Mouse (Mus musculus) embryonic facial prominence, embryonic 13.5 days (tissue): ENCODE measurements at regions not wholly inside any gene's neighbourhood (a gene's known extent, or its start where the extent isn't known, plus 50 kb on each side); places are given as distances from the start of the nearest gene placed in this dataset.

Experiments
- ATAC-seq: fragments of 200-750 bp; cut with Nextera tagmentation; 2 replicates; pipeline ENCODE4 v1.8.0; 2017; ENCODE audit warnings: low read depth; ENCODE audit not compliant: insufficient number of reproducible peaks, insufficient read depth, low FRiP score, low TSS enrichment
- H3K27ac ChIP-seq: fragments of 300-500 bp; sonication (generic); 2 replicates; pipeline ENCODE4 v1.5.1; 2015; ENCODE audit warnings: moderate library complexity, mild to moderate bottlenecking, inconsistent platforms
- H3K27me3 ChIP-seq: fragments of 300-500 bp; sonication (generic); 2 replicates; pipeline ENCODE4 v1.6.1; 2015; ENCODE audit warnings: mild to moderate bottlenecking, inconsistent platforms
- H3K36me3 ChIP-seq: fragments of 300-500 bp; sonication (generic); 2 replicates; pipeline ENCODE4 v1.6.1; 2015; ENCODE audit warnings: mild to moderate bottlenecking, inconsistent platforms
- H3K4me1 ChIP-seq: fragments of 300-500 bp; sonication (generic); 2 replicates; pipeline ENCODE4 v1.6.1; 2015; ENCODE audit warnings: inconsistent platforms
- H3K4me2 ChIP-seq: fragments of 300-500 bp; sonication (generic); 2 replicates; pipeline ENCODE4 v1.6.1; 2015; ENCODE audit warnings: moderate library complexity, mild to moderate bottlenecking, inconsistent platforms
- H3K4me3 ChIP-seq: fragments of 300-500 bp; sonication (generic); 2 replicates; pipeline ENCODE4 v1.5.1; 2015; ENCODE audit warnings: mild to moderate bottlenecking, inconsistent platforms
- H3K9ac ChIP-seq: fragments of 300-500 bp; sonication (generic); 2 replicates; pipeline ENCODE4 v1.6.1; 2015; ENCODE audit warnings: mild to moderate bottlenecking, inconsistent platforms
- H3K9me3 ChIP-seq: fragments of 300-500 bp; sonication (generic); 2 replicates; pipeline ENCODE4 v1.6.1; 2016; ENCODE audit warnings: inconsistent platforms
- WGBS: fragments of 180-500 bp; shearing (Covaris S2); methylation state at CpG from one replicate; pipeline ENCODE4 v1.1.7; 2015; ENCODE audit warnings: mixed read lengths; 5-methylcytosine and 5-hydroxymethylcytosine counted together

DNA sequence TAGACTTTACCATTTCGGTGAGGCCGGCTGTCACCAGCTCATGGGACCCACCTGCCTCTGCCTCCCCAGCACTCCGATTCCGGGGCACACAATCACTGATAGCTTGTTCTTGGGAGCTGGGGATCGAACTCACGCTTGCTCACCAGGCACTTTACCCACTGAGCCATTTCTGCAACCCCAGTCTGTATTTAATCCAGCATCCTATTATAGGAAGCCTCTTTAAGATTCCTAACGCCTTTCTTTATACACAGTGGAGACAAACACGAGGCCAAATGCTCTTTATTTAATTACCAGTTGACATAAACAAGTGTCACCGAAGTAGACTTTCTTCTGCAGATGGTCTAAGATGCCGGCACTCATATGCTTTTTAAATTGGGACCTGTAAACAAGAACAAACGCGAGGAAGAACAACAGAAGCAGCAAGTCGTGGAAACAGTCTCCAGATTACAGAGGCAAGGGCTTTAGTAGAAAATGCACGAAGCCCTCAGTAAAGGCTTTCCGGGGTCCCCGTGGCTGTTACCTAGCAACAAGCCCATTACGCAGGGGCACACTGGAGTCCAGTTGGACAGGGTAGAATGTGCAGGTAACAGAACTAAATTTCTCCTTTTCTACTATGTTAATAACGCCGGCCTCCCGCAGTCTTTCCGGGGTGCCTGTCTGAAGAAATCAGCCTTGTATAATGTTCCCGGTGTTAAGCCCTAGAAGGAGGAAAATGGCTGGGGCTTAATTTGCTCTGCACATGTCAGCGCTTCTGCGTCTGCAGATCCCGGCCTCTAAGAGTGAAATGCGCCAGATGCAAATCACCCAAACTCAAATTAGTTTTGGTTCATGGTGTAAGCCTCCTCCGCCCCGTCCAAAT lies 132.5 kb downstream of the Lrrc30 start:
- ATAC-seq: no peak
- Histone ChIP-seq H3K4me1 (peaks cover 14% of the 10 kb centered on the region), H3K4me3 (0 out of 2 replicates have a peak overlapping the region, but pooled peaks have one; percentile 2), H3K9ac (no peak overlapping the region), H3K27me3 (no peaks in the 10 kb centered on the region), H3K36me3 (no peaks in the 10 kb centered on the region), H3K4me2 (peak overlapping the region; percentile 39), H3K9me3 (no peaks in the 10 kb centered on the region), H3K27ac (no peak overlapping the region)
- WGBS: 52% methylated on average over 28 of the region's 28 CpGs

DNA sequence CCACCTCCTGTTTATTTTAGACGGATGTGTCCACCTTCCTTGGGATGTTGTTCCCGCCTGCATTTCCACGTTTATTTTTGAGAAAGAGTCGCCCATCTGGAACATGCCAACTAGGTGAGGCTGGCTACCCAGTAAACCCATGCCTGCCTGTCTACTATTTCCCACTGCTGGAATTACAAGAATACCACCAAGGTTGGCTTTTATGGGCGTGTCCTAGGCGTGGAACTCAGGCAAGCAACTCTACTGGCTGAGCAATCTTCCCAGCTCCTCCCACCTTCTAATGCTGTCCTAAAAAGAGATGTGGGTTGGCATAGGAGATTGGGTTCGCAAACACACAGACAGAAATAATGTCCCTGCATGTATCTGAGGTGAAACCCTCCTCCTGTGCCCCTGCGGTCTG lies 135.1 kb downstream of the Lrrc30 start:
- ATAC-seq: 0 out of 2 replicates have a peak, but pooled peaks have one; percentile 43
- H3K9me3 ChIP-seq: no peaks in the 10 kb centered on the region
- H3K4me1 ChIP-seq: peaks cover 8% of the 10 kb centered on the region; the same call in 1 of the 2 replicates
- H3K4me2 ChIP-seq: no peak overlapping the region
- no peaks in the 10 kb centered on the region for H3K36me3 ChIP-seq
- 85% methylated on average over 8 of the region's 8 CpGs for WGBS
- no peak overlapping the region for H3K4me3 ChIP-seq
- H3K9ac ChIP-seq: no peak overlapping the region
- H3K27ac ChIP-seq: no peak overlapping the region
- no peaks in the 10 kb centered on the region for H3K27me3 ChIP-seq

DNA sequence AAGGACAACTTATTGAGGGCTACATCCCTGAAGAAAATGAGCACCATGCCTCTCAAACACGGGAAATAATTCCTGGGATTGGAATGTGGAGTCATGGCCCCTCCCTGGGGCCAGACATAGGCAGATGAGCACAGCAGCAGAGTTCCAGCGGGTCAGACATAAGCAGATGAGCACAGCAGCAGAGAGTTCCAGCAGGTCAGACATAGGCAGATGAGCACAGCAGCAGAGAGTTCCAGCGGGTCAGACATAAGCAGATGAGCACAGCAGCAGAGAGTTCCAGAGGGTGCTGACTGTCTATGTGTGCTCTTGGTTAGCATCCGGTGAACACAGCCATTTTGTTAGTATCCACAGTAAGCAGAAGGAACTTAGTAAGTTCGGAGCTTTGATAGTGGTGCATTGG lies 126.2 kb upstream of the Ptprm start:
- Histone ChIP-seq H3K27me3 (no peaks in the 10 kb centered on the region), H3K9me3 (peaks cover 7% of the 10 kb centered on the region; the same call in 1 of the 2 replicates), H3K4me2 (no peak overlapping the region), H3K27ac (no peak overlapping the region), H3K9ac (no peak overlapping the region), H3K36me3 (no peaks in the 10 kb centered on the region), H3K4me1 (no peaks in the 10 kb centered on the region), H3K4me3 (no peak overlapping the region)
- 66% methylated on average over 5 of the region's 5 CpGs for WGBS
- ATAC-seq: no peak

DNA sequence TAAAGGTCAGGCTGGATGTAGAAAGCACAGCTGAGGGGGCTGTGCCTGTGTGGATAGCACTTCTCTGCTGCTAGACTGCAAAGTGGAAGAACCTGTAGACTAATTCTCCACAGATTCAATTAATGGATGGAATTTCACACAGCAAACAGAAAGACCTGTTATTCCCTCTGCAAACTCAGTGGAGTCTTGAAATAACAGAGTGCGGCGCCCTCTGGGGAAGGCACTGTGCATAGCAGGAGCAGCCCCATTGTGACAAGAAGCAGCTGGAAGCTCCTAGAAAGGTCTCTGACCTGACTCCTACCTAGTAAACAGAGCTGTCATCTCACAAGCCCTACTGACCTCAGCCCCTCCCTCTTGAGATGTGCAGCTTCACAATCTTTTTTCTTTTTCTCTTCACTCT lies 118.9 kb upstream of the Ptprm start:
- Histone ChIP-seq H3K9me3 (peaks cover 7% of the 10 kb centered on the region; the same call in 1 of the 2 replicates), H3K4me2 (no peak overlapping the region), H3K27ac (no peak overlapping the region), H3K27me3 (no peaks in the 10 kb centered on the region; the same call in 1 of the 2 replicates), H3K4me1 (peaks cover 4% of the 10 kb centered on the region; the same call in 1 of the 2 replicates), H3K36me3 (no peaks in the 10 kb centered on the region), H3K4me3 (no peak overlapping the region), H3K9ac (no peak overlapping the region)
- ATAC-seq: no peak
- WGBS: 21% methylated on average over 2 of the region's 2 CpGs

DNA sequence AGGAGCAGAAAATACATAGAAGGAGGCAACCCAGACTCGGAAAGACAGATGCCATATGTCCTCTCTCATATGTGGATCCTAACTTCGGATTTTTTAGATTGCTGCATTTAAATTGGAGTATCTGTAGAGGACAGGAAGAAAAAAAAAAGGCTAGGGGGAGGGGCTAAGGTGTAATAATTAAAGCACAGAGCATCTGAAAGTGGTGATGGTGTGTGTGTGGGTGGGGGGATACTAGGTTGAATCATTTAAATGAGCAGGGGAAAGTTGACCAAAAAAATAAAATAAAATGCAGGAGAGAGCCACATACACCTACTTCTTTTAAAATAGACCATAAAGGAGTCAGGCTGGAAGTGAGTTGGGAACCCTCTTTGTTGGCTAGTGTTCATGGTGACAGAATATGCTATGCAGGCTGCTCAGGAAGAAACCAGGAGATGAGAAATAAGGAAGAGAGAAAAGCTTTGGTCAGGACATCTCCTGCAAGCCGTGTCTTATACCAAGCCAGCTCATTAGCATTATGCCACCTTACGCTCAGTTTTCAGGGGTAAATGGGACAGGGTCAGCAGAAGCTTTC lies 104.7 kb upstream of the Ptprm start:
- no peaks in the 10 kb centered on the region for H3K36me3 ChIP-seq
- H3K4me3 ChIP-seq: no peak overlapping the region
- H3K4me1 ChIP-seq: no peaks in the 10 kb centered on the region
- no peak overlapping the region for H3K27ac ChIP-seq
- H3K27me3 ChIP-seq: no peaks in the 10 kb centered on the region
- ATAC-seq: no peak
- 82% methylated on average over 4 of the region's 4 CpGs for WGBS
- H3K4me2 ChIP-seq: no peak overlapping the region
- no peaks in the 10 kb centered on the region for H3K9me3 ChIP-seq
- no peak overlapping the region for H3K9ac ChIP-seq

DNA sequence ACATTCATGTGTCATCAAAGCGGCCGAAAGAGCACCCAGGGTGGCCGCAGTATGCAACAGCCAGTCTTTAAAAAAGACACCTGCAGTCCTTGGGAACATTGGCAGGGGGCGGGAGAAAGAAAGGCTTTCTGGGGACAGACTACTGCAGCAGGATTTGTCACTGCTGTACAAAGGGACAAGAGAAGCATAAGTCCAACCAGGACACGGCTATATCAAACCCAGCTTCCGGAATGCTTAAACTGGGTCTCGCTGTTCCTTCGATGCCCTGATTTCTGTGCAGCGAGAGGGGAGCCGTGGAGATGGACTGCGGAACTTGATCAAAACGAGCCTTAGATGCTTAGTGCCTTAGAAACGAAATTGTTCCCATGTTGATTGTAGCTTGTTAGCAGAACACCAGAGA lies 97.7 kb upstream of the Ptprm start:
- Histone ChIP-seq H3K4me3 (no peak overlapping the region), H3K4me1 (peaks cover 2% of the 10 kb centered on the region; the same call in 1 of the 2 replicates)
- 82% methylated on average over 13 of the region's 13 CpGs for WGBS

DNA sequence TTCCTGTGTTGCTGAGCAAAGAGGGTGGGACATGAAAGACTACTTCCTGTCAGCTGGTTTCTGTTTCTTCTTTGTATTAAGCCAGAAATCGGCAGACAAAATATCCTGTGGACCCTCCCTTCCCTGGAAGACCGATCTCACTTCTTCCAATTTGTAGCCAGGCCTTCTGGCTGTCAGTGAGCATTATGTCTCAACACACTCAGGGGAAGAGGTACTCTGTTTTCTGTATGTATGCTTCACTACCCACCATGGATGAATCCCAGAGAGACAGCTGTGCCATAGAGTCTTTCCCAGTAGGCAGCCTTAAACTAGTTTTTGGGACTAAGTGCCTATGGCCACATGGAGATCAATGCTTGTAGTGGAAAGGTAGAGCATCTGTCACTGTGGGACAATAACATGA lies 96.8 kb upstream of the Ptprm start:
- ATAC-seq: no peak
- H3K4me2 ChIP-seq: no peak overlapping the region
- no peak overlapping the region for H3K4me3 ChIP-seq
- H3K36me3 ChIP-seq: no peaks in the 10 kb centered on the region
- no peak overlapping the region for H3K27ac ChIP-seq
- peaks cover 2% of the 10 kb centered on the region; the same call in 1 of the 2 replicates for H3K4me1 ChIP-seq
- H3K27me3 ChIP-seq: no peaks in the 10 kb centered on the region
- WGBS: 33% methylated on average over 2 of the region's 2 CpGs
- H3K9ac ChIP-seq: no peak overlapping the region
- no peaks in the 10 kb centered on the region for H3K9me3 ChIP-seq

More for the DNA sequence above, 97.7 kb upstream of the Ptprm start:
- no peaks in the 10 kb centered on the region for H3K36me3 ChIP-seq
- H3K9me3 ChIP-seq: no peaks in the 10 kb centered on the region
- no peak for ATAC-seq
- H3K9ac ChIP-seq: no peak overlapping the region
- no peak overlapping the region for H3K4me2 ChIP-seq
- H3K27ac ChIP-seq: no peak overlapping the region
- H3K27me3 ChIP-seq: no peaks in the 10 kb centered on the region

DNA sequence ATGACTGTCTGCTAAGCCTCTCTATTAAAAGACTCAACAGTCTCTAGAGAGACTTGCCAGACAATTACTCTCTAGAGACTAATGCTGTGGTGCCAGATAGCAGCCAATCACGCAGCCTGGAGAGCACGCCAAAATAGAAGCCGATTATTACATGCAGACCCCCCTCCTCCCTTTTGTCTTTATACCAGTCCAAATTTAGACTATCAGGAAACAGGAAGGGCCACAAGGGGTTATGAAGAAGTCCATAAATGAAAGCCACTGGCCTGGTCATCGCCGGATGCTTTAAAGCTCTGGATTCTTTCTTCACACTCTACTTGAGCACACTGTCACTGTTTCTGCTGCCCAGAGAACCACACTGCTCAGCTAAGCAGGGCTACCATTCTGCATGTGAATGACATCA lies 95.8 kb upstream of the Ptprm start:
- Histone ChIP-seq H3K36me3 (no peaks in the 10 kb centered on the region), H3K27me3 (no peaks in the 10 kb centered on the region), H3K4me2 (no peak overlapping the region), H3K4me3 (no peak overlapping the region), H3K9ac (no peak overlapping the region), H3K9me3 (no peaks in the 10 kb centered on the region), H3K27ac (no peak overlapping the region), H3K4me1 (peaks cover 2% of the 10 kb centered on the region; the same call in 1 of the 2 replicates)
- ATAC-seq: no peak
- 86% methylated on average over 5 of the region's 5 CpGs for WGBS

DNA sequence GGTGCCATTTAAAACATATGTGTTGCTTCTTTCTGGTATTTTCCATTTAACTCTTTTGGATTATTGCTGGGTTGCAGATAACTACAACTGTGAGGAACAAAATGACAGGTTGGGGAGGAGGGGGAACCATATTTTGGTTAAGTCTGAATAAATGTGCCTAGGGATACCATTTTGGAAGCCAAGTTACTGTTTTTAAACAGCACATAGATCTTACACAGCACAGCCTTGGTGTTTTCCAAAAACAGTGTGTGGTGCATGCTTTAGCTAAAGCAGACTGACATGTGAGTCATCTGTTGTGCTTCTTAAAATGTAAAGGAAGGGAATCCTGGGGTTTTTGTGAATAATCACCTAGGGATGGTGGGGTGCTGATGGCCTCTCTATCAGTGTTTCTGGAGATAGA lies 91.7 kb upstream of the Ptprm start:
- Histone ChIP-seq H3K27ac (no peak overlapping the region), H3K4me2 (no peak overlapping the region), H3K9me3 (peaks cover 3% of the 10 kb centered on the region; the same call in 1 of the 2 replicates), H3K9ac (no peak overlapping the region), H3K4me1 (peaks cover under 1% of the 10 kb centered on the region; the same call in 1 of the 2 replicates), H3K4me3 (no peak overlapping the region), H3K27me3 (no peaks in the 10 kb centered on the region), H3K36me3 (no peaks in the 10 kb centered on the region)
- no peak for ATAC-seq

DNA sequence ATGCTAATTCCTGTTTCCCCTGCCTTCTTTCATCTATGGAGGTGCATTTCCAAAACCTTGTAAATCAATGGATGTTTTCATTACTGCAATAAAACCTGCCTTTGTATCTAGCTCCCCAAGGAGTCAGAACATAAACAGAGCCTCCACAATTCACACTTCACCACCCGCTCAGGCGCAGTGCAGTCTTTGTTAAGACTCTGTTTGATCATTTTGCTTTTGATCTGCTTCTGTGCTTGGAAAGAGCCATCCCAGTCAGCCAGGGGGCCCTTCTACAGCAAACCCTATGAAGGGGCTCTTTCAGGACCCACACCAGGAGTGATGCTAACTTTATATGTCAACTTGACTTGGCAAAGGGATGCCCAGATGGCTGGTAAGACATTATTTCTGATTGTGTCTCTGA lies 86.7 kb upstream of the Ptprm start:
- ATAC-seq: no peak
- peaks cover 3% of the 10 kb centered on the region; the same call in 1 of the 2 replicates for H3K9me3 ChIP-seq
- no peak overlapping the region for H3K9ac ChIP-seq
- no peaks in the 10 kb centered on the region for H3K27me3 ChIP-seq
- WGBS: 83% methylated on average over 2 of the region's 2 CpGs
- H3K27ac ChIP-seq: no peak overlapping the region
- H3K4me1 ChIP-seq: no peaks in the 10 kb centered on the region
- no peaks in the 10 kb centered on the region for H3K36me3 ChIP-seq
- H3K4me3 ChIP-seq: no peak overlapping the region
- H3K4me2 ChIP-seq: no peak overlapping the region

DNA sequence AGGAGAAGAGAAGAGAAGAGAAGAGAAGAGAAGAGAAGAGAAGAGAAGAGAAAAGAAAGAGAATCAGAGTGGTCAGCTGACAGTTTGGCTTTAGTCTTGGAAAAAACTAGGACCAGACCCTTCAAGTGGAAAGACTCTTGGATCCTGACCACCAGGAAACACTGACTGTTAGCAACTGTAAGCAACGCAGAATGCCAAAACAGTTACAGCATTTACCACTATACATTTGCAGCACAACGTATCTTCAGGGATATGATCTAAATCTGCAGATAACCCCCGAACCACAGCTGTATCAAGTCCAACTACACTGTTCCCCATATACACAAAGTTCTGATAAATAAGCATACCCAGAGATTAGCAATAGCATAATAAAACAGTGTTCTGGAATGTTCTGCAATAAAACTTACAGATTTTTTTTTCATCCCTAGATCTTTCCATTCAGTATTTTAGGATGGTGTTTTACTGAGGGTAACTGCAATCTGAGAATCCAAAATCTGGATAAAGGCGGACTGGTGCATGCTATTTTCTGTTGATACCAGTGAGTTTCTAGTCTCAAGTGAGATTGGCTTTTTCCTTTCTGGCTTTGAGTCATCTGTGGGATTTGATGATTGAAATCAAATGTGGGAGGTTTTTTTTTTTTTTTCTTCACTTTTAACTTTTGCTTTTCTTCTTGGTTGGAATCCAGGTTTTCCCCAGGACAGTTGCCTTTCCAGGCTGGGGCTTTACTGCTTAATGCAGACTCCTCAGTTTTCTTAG lies 65.9 kb upstream of the Ptprm start:
- WGBS: 68% methylated on average over 4 of the region's 4 CpGs
- no peak overlapping the region for H3K4me2 ChIP-seq
- no peak overlapping the region for H3K9ac ChIP-seq
- ATAC-seq: no peak
- H3K9me3 ChIP-seq: no peaks in the 10 kb centered on the region
- H3K4me1 ChIP-seq: no peaks in the 10 kb centered on the region
- no peaks in the 10 kb centered on the region for H3K27me3 ChIP-seq
- no peaks in the 10 kb centered on the region for H3K36me3 ChIP-seq
- H3K27ac ChIP-seq: no peak overlapping the region
- H3K4me3 ChIP-seq: no peak overlapping the region
